Mouse (Mus musculus): ENCODE measurements at regions not wholly inside any gene's neighbourhood (a gene's known extent, or its start where the extent isn't known, plus 50 kb on each side); places are given as distances from the start of the nearest gene placed in this dataset.

DNA sequence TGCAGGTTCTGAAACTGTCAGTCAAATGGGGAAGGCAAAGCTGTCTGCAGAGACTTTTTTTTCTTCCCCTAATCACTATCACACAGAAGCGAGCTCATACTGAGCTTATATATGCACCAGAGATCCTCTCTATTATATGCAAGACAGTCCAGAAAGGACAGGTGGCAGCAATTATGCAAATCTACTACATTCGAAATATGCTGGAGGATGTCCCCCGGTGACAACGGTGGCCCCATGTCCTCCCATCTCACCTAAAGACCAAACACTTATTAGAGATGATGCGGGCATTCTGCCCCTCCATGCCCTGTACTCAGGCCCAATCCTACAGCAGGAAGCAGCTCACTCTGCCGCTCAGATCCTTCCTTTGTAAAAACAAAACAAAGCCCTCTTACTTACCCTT lies 280.4 kb downstream of the Atp23 start:
- TF ChIP-seq CTCF (IDR thresholded peaks at IDR 0.05; ENCODE audit: control insufficient read depth, insufficient read depth, insufficient replicate concordance, low read depth, low read length), result no peak
- no peak for TF ChIP-seq POLR2A (IDR thresholded peaks at IDR 0.05; ENCODE audit: control insufficient read depth, low read depth, low read length)
